Mouse (Mus musculus): Measurements from ENCODE around the gene Asb14.
"Not testable (repeated sequence)": the region's sequence is repeated elsewhere in the genome, so short reads cannot be mapped to it uniquely, and the experiment has no call there.

Gene Asb14

DNA sequence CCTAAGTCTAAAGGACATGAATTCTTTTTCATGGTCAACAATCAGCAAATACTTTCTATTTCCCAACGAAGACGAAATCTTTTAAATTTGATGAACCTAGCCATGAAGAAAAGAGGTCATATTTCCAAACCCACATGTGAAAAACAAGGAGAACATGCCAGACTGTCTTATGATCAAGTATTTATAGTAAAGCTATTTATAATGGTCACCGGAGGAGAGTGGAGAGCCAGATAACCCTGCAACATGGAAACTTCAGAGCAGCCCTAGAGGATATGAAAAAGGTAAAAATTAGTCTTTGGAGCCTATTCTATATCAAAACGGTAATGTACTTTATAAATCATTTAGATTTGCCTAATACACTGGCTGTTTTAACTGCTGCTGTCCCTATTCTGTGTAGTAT is at the start of gene Asb14:
Asb14 (plus strand) TSS at position 166 of the 400 bp plus-strand sequence.
- no peak for DNase-seq (ENCODE audit: low spot score)

GRCm38 (mm10) chr14:26853053-26853452 is 41.3 kb upstream of the Asb14 start:
- no peak for DNase-seq (ENCODE audit: low spot score)

GRCm38 (mm10) chr14:26854066-26854465 is 40.3 kb upstream of the Asb14 start:
- DNase-seq (ENCODE audit: low spot score) = no peak

GRCm38 (mm10) chr14:26858364-26858763 is 36.0 kb upstream of the Asb14 start:
- DNase-seq (ENCODE audit: low spot score) = no peak

DNA sequence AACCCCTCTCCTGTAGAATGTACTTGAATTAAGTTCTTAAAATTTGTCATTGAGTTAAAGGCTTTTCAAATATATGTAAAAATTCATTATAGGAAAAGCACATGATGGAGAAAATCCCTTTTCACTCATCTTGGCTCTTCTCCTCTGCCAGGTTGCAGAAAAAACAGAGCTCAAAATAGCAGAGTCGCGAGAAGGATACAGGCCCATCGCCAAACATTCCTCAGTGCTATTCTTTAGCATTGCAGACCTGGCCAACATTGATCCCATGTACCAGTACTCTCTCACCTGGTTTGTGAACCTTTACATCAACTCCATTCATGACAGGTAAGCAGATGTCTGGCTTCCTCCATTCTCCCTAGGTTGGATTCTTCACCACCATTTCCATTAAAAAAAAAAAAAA is 35.3 kb upstream of the Asb14 start:
- no peak for DNase-seq (ENCODE audit: low spot score)

- no peak for DNase-seq (ENCODE audit: low spot score)
Observed at GRCm38 (mm10) chr14:26867356-26867755, 27.0 kb upstream of the Asb14 start.

- no peak for DNase-seq (ENCODE audit: low spot score)
Observed at GRCm38 (mm10) chr14:26868299-26868698, 26.1 kb upstream of the Asb14 start.

DNA sequence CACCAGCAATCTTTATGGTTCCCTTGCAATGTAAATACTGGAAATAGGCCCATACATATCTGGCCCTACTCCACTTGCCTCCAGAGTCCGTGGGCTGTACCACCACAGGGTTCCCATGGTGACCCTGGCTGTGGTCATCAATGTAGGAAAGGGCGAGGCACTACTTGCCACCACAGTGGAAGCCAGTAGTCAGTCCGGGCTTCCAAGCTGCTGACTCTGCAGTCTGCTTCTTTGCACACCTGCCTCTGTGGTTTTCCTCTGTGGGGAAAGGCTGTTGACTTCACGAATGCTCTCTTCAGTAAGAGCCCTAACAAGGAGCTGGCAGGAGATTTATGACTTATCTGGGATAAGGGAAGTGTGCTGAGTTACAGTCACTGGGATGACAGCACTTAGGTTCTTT is 15.6 kb upstream of the Asb14 start:
- no peak for DNase-seq (ENCODE audit: low spot score)

DNA sequence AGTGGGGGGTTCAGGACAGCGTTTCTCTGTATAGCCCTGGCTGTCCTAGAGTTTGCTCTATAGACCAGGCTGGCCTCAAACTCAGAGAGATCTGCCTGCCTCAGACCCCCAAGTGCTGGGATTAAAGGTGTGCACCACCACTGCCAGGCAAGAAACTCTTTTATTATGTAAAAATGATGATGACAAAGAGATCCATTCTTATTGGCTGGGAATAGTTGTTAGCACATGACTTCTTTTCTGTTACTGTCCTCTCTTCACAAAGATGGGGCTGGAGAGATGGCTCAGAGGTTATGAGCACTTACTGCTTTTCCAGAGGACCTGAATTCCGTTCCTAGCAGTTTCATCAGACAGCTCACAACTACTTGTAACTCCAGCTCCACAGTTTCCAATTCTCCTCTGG is 14.4 kb upstream of the Asb14 start:
- DNase-seq (ENCODE audit: low spot score) = no peak

DNA sequence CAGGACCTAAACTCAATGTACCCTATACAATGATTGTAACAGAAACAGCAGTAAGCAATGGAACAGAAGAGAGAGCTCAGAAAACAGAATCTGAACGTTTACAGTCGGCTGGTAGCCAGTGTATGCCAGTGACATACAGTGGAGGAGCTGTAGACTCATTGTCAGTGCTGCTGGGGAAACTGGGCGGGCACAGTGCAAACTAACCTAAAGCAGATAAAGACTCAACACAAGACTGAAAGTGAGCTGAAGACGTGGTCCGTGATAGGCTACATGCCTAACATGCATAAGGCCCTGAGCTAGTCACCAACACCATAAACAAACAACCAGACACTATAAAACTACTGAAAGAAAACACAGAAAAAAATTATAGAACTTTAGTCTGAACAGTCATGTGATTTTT is 12.7 kb upstream of the Asb14 start:
- no peak for DNase-seq (ENCODE audit: low spot score)

GRCm38 (mm10) chr14:26887244-26887643 is 7.1 kb upstream of the Asb14 start:
- no peak for DNase-seq (ENCODE audit: low spot score)

- DNase-seq (ENCODE audit: low spot score) = no peak
Observed at GRCm38 (mm10) chr14:26890777-26891176, 3.6 kb upstream of the Asb14 start.

- no peak for DNase-seq (ENCODE audit: low spot score)
Observed at GRCm38 (mm10) chr14:26899490-26899889, 5.1 kb downstream of the Asb14 start.

DNA sequence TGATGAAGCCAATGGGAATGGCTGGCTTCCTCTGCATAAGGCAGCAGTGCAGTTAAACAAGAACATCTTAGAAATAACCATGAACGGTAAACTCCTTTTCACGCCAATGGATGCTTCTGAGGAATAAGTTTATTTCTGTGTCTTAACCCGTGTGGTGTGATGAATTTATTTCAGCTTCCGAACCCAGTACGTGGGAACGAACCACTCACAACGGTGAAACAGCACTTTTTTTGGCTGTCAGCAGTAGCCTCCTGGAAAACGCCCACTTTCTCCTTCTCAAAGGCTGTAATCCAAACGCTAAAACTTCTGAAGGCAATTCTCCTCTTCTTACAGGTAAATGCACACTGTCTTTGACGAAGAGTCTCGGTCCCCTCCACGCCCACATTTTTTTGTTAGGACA is 6.5 kb downstream of the Asb14 start:
- no peak for DNase-seq (ENCODE audit: low spot score)

GRCm38 (mm10) chr14:26907401-26907800 is 13.0 kb downstream of the Asb14 start:
- no peak for DNase-seq (ENCODE audit: low spot score)

GRCm38 (mm10) chr14:26910461-26910860 is 16.1 kb downstream of the Asb14 start:
- DNase-seq (ENCODE audit: low spot score) = not testable (repeated sequence)

GRCm38 (mm10) chr14:26911201-26911600 is 16.8 kb downstream of the Asb14 start:
- no peak for DNase-seq (ENCODE audit: low spot score)

- no peak for DNase-seq (ENCODE audit: low spot score)
Observed at GRCm38 (mm10) chr14:26911826-26912225, 17.5 kb downstream of the Asb14 start.

- peak; percentile 56 for DNase-seq (ENCODE audit: low spot score)
Observed at GRCm38 (mm10) chr14:26913681-26914268, 19.4 kb downstream of the Asb14 start.

GRCm38 (mm10) chr14:26919310-26919709 is 25.0 kb downstream of the Asb14 start:
- no peak for DNase-seq (ENCODE audit: low spot score)

GRCm38 (mm10) chr14:26923702-26924421 is 29.5 kb downstream of the Asb14 start:
- no peak for DNase-seq (ENCODE audit: low spot score)

DNA sequence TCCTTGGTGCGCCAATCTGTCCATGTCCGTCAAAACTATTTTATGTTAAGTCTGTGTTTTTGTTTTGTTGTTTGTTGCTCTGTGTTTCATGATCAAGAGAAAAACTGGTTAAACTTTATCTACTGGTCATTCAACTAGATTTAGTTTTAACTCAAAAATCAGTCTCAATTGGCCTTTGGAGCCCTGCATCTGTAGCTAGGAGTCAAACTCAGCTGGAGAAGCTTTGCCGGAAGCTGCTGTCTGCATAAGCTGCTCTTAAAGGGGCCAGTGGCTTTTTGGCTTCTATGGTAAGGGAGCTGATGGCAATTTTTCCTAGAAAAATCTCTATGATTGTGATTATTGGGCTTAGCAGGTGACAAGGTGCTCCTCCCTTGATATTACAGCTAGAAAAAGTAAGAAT is 40.5 kb downstream of the Asb14 start:
- no peak for DNase-seq (ENCODE audit: low spot score)

GRCm38 (mm10) chr14:26935558-26935957 is 41.2 kb downstream of the Asb14 start:
- no peak for DNase-seq (ENCODE audit: low spot score)

- not testable (repeated sequence) for DNase-seq (ENCODE audit: low spot score)
Observed at GRCm38 (mm10) chr14:26956139-26956538, 61.8 kb downstream of the Asb14 start.

Data from embryo, embryonic 10 days (tissue).